Mouse (Mus musculus) embryonic fibroblast, embryonic 13.5 days (primary cell): ENCODE results near the gene Edc4.

ENCODE experiments used
- CTCF ChIP-seq: IDR thresholded peaks from 2 replicates; pipeline ENCODE4 v1.5.1; 2011; ENCODE audit warnings: mild to moderate bottlenecking, control low read depth, low read length, moderate library complexity, borderline replicate concordance; ENCODE audit not compliant: insufficient read depth
- POLR2A ChIP-seq: IDR thresholded peaks from 2 replicates; pipeline ENCODE4 v1.6.1; 2011; ENCODE audit warnings: low read depth, mild to moderate bottlenecking, control low read depth, low read length, moderate library complexity

- TF ChIP-seq POLR2A (no peak), CTCF (no peak)
Measured at GRCm38 (mm10) chr8:105846678-105847077, 34.0 kb upstream of the Edc4 start.
